Mouse (Mus musculus) CD4-positive helper T cell, adult 2 months (primary cell): ENCODE data around the gene Ttc27.
"Not testable (repeated sequence)": the region's sequence is repeated elsewhere in the genome, so short reads cannot be mapped to it uniquely, and the experiment has no call there.

ENCODE experiments used
- DNase-seq: peaks from one replicate; pipeline ENCODE4 v3.0.0-alpha.2; 2012; ENCODE audit warnings: low read depth, missing footprints, low spot score

The Ttc27 gene

GRCm38 (mm10) chr17:74717618-74718151 lies at the start of gene Ttc27:
Gene Ttc27, plus strand, starts transcription at chr17:74717732.
- DNase-seq: peak; percentile 95

GRCm38 (mm10) chr17:74668010-74668409 lies 49.5 kb upstream of the Ttc27 start:
- no peak for DNase-seq

- no peak for DNase-seq
These were observed 47.5 kb upstream of the Ttc27 start for GRCm38 (mm10) chr17:74670031-74670430.

- DNase-seq: no peak
These were observed 45.1 kb upstream of the Ttc27 start for GRCm38 (mm10) chr17:74672446-74672845.

- DNase-seq: peak; percentile 53
These were observed 44.3 kb upstream of the Ttc27 start for GRCm38 (mm10) chr17:74673251-74673650.

GRCm38 (mm10) chr17:74678061-74678460 lies 39.5 kb upstream of the Ttc27 start:
- no peak for DNase-seq

GRCm38 (mm10) chr17:74684927-74685326 lies 32.6 kb upstream of the Ttc27 start:
- no peak for DNase-seq

- no peak for DNase-seq
These were observed 29.0 kb upstream of the Ttc27 start for GRCm38 (mm10) chr17:74688555-74688954.

- DNase-seq: no peak
These were observed 28.1 kb upstream of the Ttc27 start for GRCm38 (mm10) chr17:74689406-74689805.

- not testable (repeated sequence) for DNase-seq
These were observed 15.9 kb upstream of the Ttc27 start for GRCm38 (mm10) chr17:74701661-74702060.

GRCm38 (mm10) chr17:74705480-74705879 lies 12.1 kb upstream of the Ttc27 start:
- no peak for DNase-seq

- DNase-seq: no peak
These were observed 10.9 kb upstream of the Ttc27 start for GRCm38 (mm10) chr17:74706593-74706992.

GRCm38 (mm10) chr17:74707637-74708152 lies 9.8 kb upstream of the Ttc27 start:
- DNase-seq: no peak

- DNase-seq: no peak
These were observed 6.8 kb upstream of the Ttc27 start for GRCm38 (mm10) chr17:74710731-74711130.

- no peak for DNase-seq
These were observed 5.9 kb upstream of the Ttc27 start for GRCm38 (mm10) chr17:74711627-74712026.

- no peak for DNase-seq
These were observed 2.4 kb upstream of the Ttc27 start for GRCm38 (mm10) chr17:74715128-74715527.

GRCm38 (mm10) chr17:74715724-74716123 lies 1.8 kb upstream of the Ttc27 start:
- no peak for DNase-seq

- DNase-seq: no peak
These were observed 889 bp upstream of the Ttc27 start for GRCm38 (mm10) chr17:74716643-74717042.

- DNase-seq: no peak
These were observed 378 bp upstream of the Ttc27 start for GRCm38 (mm10) chr17:74717091-74717617.

GRCm38 (mm10) chr17:74732872-74733271 lies 15.3 kb downstream of the Ttc27 start:
- peak; percentile 39 for DNase-seq

- no peak for DNase-seq
These were observed 17.9 kb downstream of the Ttc27 start for GRCm38 (mm10) chr17:74735392-74735791.

GRCm38 (mm10) chr17:74749659-74750058 lies 32.1 kb downstream of the Ttc27 start:
- DNase-seq: no peak

GRCm38 (mm10) chr17:74751026-74751425 lies 33.5 kb downstream of the Ttc27 start:
- DNase-seq: no peak
